Mouse (Mus musculus) embryonic facial prominence, embryonic 10.5 days (tissue): ENCODE data around the gene Psmc6. TPM values are rescaled to one million over a fixed set of nuclear protein-coding genes. Genes with fewer than 3 reads are reported as not detected.
A peak's percentile ranks its signal among the peaks of the same experiment; 100 is the strongest.

Experiments
- DNase-seq: peaks from one replicate; pipeline ENCODE4 v3.0.0-alpha.2; 2017; ENCODE audit warnings: low spot score
- H3K27ac ChIP-seq: fragments of 300-500 bp; sonication (generic); replicated peaks from 2 replicates; pipeline ENCODE4 v1.5.1; 2016; ENCODE audit warnings: mild to moderate bottlenecking
- H3K27me3 ChIP-seq: fragments of 300-500 bp; sonication (generic); replicated peaks from 2 replicates; pipeline ENCODE4 v1.6.1; 2016; ENCODE audit warnings: low read depth, mild to moderate bottlenecking; ENCODE audit not compliant: poor library complexity, severe bottlenecking
- H3K36me3 ChIP-seq: fragments of 300-500 bp; sonication (generic); replicated peaks from 2 replicates; pipeline ENCODE4 v1.6.1; 2016; ENCODE audit warnings: mild to moderate bottlenecking, moderate library complexity
- H3K4me1 ChIP-seq: fragments of 300-500 bp; sonication (generic); 2 replicates; pipeline ENCODE4 v1.6.1; 2016
- H3K4me3 ChIP-seq: fragments of 300-500 bp; sonication (generic); 2 replicates; pipeline ENCODE4 v1.5.1; 2016; ENCODE audit warnings: mild to moderate bottlenecking, moderate library complexity
- H3K9me3 ChIP-seq: fragments of 300-500 bp; sonication (generic); 2 replicates; pipeline ENCODE4 v1.6.1; 2016; ENCODE audit warnings: mild to moderate bottlenecking
- WGBS: fragments of 180-500 bp; shearing (Covaris S2); methylation state at CpG from one replicate; pipeline ENCODE4 v1.1.7; 2016; 5-methylcytosine and 5-hydroxymethylcytosine counted together
- polyA plus RNA-seq: library from polyadenylated mRNA; unstranded; fragments of >200 nt; fragmentation: Nextera tagmentation; extraction: Ambion mirVana; gene quantifications from 2 replicates; pipeline ENCODE4 v1.2.1, GENCODE M21; 2016

Psmc6 gene
- polyA plus RNA-seq, 1 experiment from 2014 or later = 206 TPM

DNA sequence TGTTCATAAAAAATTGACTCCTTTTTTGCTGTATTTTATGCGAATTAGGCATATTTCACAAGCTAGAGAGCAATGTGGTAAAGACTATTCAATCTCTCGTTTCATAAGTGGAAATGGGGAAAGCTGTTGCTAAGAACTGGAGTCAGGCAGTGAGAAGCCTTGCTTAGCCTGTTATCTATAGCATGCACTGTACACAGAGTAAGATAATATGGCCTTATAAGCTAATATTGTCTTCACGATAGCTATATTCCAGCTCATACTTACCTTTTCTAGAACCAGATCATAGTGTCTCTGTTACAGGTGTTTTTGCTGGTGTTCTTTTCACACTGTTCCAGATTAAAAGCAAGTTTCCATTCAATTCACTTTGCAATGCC is 10.4 kb upstream of the Psmc6 start:
- Histone ChIP-seq H3K27me3 (no peaks in the 10 kb centered on the region), H3K4me3 (peak overlapping the region; percentile 86), H3K4me1 (peaks cover 7% of the 10 kb centered on the region), H3K36me3 (no peaks in the 10 kb centered on the region), H3K27ac (peak overlapping the region; percentile 98; the same call in 1 of the 2 replicates), H3K9me3 (no peaks in the 10 kb centered on the region)
- WGBS = 72% methylated on average over 3 of the region's 3 CpGs
- no peak for DNase-seq

DNA sequence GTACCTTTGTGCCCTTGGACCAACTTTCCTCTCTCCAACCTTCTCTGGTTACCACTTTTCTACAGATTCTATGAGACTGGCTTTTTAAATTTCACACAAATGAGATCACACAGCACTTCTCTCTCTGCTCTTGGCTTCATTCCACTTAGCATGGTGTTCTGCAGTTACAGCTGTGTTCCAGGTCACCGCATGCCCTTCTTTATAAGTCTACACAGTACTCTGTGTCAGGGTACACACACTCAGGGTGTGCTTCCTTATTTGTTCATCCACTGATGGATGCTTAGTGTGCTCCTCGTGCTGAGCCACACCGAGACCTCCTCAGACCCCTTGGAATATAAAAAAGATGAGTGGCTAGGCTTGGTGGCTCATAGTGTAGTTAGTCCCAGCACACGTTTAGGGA is 9.5 kb upstream of the Psmc6 start:
- H3K4me1 ChIP-seq = peaks cover 7% of the 10 kb centered on the region
- WGBS = 84% methylated on average over 4 of the region's 4 CpGs

DNA sequence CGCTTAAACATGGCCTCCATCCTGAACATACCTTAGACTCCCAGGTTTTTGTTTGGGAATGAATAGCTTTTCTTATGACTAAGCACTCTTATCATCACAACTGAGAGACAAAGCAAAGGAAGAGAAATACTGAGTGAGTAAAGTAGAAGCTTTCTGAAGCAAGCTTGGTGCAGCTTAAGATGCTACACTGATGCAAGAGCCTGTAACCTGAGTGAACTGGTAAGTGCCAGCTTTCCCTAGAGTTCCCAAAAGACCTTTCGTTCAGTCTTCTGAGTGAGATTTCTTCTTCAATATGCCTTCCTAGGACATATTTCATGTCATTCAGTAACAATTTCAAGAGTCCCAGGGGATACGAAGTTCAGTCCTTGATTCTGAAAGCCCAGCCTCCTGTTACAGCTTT is 8.5 kb upstream of the Psmc6 start:
- Histone ChIP-seq H3K9me3 (no peaks in the 10 kb centered on the region), H3K36me3 (no peaks in the 10 kb centered on the region), H3K27ac (no peak overlapping the region), H3K27me3 (no peaks in the 10 kb centered on the region), H3K4me3 (no peak overlapping the region), H3K4me1 (peaks cover 14% of the 10 kb centered on the region)
- DNase-seq = no peak
- 80% methylated on average over 3 of the region's 3 CpGs for WGBS

More for the DNA sequence above, 9.5 kb upstream of the Psmc6 start:
- Histone ChIP-seq H3K27me3 (no peaks in the 10 kb centered on the region), H3K9me3 (no peaks in the 10 kb centered on the region), H3K4me3 (no peak overlapping the region), H3K36me3 (no peaks in the 10 kb centered on the region), H3K27ac (no peak overlapping the region)
- DNase-seq = no peak

DNA sequence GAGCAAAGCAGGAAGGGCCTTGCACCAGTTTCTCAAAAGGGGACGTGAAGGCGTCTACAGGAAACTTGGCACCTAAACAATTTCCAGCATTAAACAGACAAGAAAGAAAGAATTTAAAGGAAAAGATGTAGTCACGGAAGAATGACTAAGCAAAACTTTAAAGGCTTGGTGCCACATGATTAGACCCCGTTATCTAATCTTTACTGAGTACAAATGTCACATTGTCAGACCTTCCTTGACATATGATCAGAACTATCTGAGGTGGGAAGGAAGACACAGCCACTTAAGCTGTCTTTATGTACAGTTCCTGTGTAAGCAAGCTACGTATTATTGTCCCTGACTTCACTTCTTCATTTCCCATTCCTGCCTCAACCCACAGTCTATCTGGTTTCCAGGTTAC is 8.0 kb upstream of the Psmc6 start:
- Histone ChIP-seq H3K4me1 (peaks cover 14% of the 10 kb centered on the region), H3K27ac (no peak overlapping the region), H3K9me3 (no peaks in the 10 kb centered on the region), H3K36me3 (no peaks in the 10 kb centered on the region), H3K27me3 (no peaks in the 10 kb centered on the region), H3K4me3 (no peak overlapping the region)
- WGBS = 82% methylated on average over 5 of the region's 5 CpGs
- no peak for DNase-seq

DNA sequence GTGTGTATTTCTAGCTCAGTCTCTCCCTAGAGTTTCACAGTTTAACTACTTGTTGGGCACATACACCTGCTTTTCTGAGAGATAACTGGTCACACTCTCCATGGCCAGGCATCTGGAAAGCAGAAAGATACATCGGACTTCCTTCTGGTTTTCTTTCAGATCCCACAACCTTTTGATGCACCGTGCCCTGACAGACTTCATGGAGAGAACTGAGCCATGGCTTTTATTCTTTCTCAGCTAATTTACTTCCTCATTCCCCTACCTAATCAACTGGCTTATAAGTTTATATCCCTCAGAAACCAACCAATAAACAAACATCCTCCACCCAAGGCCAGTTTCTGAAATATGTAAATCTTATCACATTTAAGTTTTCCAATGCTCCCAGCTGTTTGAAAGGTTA is 7.1 kb upstream of the Psmc6 start:
- Histone ChIP-seq H3K27ac (no peak overlapping the region), H3K4me3 (no peak overlapping the region), H3K9me3 (no peaks in the 10 kb centered on the region), H3K4me1 (peaks cover 8% of the 10 kb centered on the region), H3K27me3 (no peaks in the 10 kb centered on the region), H3K36me3 (no peaks in the 10 kb centered on the region)
- DNase-seq = no peak
- 87% methylated on average over 2 of the region's 2 CpGs for WGBS

DNA sequence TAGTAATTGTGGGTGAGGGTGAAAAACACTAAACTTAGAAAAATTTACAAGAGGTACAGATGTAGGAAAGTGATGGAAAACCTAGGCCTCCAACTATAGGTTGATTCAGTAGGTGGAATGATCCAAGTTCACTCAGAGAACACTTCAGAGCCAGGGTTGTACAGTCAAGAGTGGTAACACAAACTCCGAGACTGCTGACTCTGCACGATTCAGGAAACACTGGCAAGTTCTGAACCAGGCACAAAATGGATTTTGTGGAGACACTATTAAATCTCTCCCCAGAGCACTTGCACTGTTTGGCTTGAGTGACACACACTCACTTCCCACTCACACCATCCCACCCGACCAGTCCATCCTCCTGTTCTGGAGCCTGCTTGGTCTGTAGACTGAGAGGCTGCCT is 6.3 kb upstream of the Psmc6 start:
- H3K27me3 ChIP-seq = no peaks in the 10 kb centered on the region
- H3K4me1 ChIP-seq = peaks cover 7% of the 10 kb centered on the region; the same call in 1 of the 2 replicates
- no peak overlapping the region for H3K27ac ChIP-seq
- 85% methylated on average over 3 of the region's 3 CpGs for WGBS
- no peak for DNase-seq
- H3K36me3 ChIP-seq = no peaks in the 10 kb centered on the region
- H3K9me3 ChIP-seq = no peaks in the 10 kb centered on the region
- no peak overlapping the region for H3K4me3 ChIP-seq

DNA sequence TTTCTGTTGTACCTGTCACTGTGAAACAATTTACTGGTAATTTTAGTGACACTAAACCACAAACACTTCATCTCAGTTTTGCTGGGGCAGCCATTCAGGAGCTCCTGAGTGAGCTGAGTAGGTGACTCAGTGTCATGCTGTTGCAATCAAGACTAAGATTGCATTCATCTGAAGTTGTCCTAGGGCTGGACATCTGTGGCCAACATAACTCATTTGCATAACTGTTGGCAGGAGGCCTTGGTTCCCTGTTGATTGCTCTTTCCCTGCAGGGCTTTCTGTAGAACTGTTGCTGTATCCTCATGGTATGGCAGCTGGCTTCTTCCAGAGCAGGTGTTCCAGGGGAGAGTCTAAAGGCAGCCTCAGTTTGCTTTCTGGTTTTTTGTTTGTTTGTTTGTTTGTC is 4.1 kb upstream of the Psmc6 start:
- DNase-seq = no peak
- Histone ChIP-seq H3K27ac (no peak overlapping the region), H3K4me3 (no peak overlapping the region), H3K4me1 (peaks cover 7% of the 10 kb centered on the region; the same call in 1 of the 2 replicates), H3K36me3 (no peaks in the 10 kb centered on the region), H3K9me3 (no peaks in the 10 kb centered on the region), H3K27me3 (no peaks in the 10 kb centered on the region)

DNA sequence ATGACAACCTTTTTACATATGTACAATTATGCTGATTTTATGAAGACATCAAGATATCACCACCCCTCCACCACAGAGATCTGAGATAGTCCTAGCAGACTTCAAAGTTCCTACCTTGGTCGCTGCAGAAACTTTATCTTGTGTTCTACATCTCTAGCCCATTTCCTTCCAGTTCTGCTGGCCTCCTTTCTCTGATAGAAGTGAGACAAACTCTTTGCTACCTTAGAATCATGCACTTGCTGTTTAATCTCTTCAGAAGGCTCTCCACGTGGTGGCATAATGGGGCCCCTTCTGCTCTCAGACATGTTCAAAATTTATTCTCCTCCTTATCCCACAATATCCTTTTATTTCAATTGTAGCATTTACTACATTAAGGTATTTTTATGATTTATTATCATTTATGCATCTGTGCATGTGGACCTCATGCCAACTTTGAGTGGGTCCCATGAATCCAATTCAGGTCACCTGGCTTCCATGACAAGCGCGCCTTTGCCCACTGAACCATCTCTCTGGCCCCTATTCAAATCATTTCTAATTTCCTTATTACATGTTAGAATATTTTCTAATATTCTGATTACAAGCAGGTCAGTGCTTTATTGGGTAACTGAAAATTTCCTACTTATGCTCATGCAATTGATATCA is 1.4 kb upstream of the Psmc6 start:
- WGBS = 88% methylated on average over 4 of the region's 4 CpGs
- Histone ChIP-seq H3K27ac (no peak overlapping the region), H3K4me3 (no peak overlapping the region), H3K36me3 (peaks cover 22% of the 10 kb centered on the region), H3K9me3 (no peaks in the 10 kb centered on the region), H3K4me1 (peaks cover 15% of the 10 kb centered on the region), H3K27me3 (no peaks in the 10 kb centered on the region)
- DNase-seq = no peak

DNA sequence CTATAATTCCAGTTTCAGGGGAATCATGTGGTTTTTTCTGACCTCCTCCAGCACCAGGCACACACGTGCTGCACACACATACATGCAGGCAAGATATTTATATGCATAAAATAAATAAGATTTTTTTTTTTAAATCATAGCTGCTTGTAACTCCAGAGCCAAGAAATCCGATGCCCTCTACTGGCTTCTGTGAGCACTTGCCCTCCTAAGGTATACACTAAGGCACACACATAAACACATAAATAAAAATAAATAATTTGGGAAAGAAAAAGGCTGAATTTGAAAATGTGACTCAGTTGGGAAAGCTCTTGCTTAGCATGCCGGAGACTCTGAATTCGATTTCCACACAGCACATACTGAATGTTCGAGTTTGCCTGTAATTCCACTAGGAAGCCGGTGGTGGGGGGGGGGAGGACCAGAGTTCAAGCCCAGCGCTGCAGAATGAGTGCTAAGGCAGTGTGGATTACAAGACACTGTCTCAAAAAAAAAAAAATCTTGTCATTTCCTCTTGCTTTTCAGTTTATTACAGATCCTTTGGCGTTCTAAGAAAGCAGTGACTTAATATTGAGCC is 485 bp upstream of the Psmc6 start:
- WGBS = 13% methylated on average over 8 of the region's 8 CpGs
- H3K4me3 ChIP-seq = peak overlapping the region; percentile 93
- no peak for DNase-seq
- peaks cover 31% of the 10 kb centered on the region for H3K36me3 ChIP-seq
- H3K27ac ChIP-seq = peak overlapping the region; percentile 97
- H3K9me3 ChIP-seq = no peaks in the 10 kb centered on the region
- H3K4me1 ChIP-seq = peaks cover 15% of the 10 kb centered on the region
- no peaks in the 10 kb centered on the region for H3K27me3 ChIP-seq

DNA sequence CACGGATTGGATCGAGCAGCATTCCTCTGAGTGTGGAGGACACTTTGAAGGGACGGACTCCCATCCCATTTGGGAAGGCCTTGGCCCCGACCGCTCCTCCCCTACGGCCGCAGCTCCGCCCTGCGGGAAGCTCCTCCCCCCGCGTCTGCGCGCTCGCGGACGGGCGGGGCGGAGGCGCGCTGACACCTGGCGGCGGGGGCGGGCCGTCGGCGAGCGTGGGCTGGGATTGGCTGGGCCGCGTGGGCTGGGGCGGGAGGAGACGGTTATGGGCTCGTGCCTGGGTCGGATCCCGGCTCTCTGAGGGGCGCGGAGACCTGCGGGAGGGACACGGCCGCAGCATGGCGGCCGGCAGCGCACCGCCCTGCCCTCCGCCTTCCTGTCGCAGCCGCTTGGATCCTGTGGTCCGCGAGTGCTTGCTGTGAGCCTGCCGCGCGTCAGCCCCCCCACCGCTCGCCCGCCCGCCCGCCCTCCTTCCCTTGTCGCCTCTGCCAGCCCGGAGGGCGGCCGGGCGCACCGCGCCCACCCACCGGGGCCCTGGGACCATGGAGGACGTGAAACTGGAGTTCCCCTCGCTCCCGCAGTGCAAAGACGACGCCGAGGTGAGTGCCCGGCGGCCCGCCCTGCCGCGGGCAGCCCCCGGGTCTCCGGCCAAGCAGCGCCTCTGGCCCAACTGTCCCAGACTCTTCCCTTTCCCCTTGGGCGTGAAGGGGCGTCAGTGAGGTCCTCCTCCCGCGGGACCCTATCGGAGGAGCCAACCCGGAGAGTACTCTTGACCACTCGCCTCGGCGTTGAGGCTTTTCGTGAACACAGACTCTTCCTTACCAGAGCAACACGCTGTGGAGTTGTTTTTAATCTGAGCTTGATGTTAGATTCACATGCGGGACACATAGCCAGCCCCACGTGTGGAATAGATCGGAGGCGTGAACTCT is 21.6 kb downstream of the Psmc6 start, which contains the start of gene Styx:
Styx (plus strand) TSS at position 163 of the 929 bp plus-strand sequence.
- no peaks in the 10 kb centered on the region for H3K27me3 ChIP-seq
- no peaks in the 10 kb centered on the region for H3K9me3 ChIP-seq
- peak within 1 kb of the TSS; percentile 63 for H3K4me3 ChIP-seq
- H3K36me3 ChIP-seq = peaks cover 47% of the 10 kb centered on the region
- peak within 1 kb of the TSS; percentile 90 for H3K27ac ChIP-seq
- peaks cover 21% of the 10 kb centered on the region for H3K4me1 ChIP-seq
- under 1% methylated on average over 93 of the region's 93 CpGs for WGBS
- peak; percentile 98 for DNase-seq

DNA sequence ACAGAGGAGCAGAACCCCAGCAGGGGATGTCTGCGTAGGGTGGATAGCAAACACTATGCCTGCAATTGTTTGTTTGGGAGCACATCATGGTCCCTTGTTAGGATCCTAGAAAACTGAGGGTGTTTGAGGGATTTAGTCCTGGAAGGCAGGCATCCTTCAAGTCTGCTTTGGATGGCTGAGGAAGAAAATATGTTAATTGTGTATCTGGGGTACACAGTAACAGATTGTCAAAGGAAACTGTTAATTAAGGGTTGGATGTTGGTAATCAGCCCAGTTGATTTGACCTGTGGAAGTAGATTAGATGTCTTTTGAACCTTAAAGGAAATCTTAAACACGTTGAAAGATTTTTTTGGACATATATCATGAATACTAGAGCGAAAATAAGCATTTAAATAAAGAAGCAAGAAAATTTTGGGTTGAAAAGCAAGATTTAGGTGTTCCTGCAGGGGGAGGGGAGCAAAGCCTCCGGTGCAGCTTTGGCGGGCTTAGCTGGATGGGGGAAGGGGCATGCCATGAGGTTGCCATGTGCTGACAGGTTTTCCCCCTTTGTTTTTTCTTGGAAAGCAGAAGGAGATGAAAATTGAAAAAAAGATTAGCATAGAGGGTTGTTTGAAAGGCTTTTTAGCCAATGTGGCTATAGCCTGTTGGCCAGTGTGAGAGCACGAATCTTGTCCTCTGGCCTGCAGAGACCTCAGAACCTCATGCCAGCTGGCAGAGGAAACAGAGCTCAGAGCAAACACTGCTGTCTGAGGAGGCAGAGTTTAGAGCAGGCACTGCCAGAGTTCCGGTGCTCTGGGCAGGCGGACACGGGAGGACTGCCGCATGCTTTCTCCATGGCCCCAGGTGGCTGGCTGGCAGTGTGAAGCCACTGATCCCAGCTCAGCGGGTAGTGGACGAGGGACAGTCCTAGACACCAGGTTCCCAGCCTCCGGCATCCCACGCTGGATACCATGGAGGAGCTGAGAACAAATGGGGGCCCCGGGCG is 34.9 kb downstream of the Psmc6 start:
- Histone ChIP-seq H3K4me3 (no peak overlapping the region), H3K36me3 (peaks cover 45% of the 10 kb centered on the region), H3K27ac (peak overlapping the region; percentile 63), H3K27me3 (no peaks in the 10 kb centered on the region), H3K9me3 (peaks cover 3% of the 10 kb centered on the region; the same call in 1 of the 2 replicates), H3K4me1 (peaks cover 15% of the 10 kb centered on the region; the same call in 1 of the 2 replicates)
- WGBS = 77% methylated on average over 16 of the region's 16 CpGs
- DNase-seq = no peak

DNA sequence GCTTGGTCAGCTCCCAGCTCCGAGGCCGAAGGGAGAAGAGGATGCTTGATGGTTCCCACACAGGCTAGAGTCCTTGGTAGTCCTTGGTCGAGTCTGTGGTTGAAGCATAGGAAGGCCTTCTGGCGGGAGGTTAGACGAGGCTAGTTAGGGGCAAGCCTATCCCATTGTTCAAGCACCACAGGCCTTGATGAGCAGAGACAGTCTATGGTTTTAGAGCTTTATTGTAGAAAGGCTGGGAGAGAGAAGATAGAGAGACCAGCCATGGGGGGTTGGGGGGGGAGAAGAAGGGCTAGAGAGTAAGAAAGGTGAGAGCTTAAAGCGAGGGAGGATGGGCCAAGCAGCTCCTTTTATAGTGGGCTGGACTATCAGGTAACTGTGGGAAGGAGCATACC is 35.6 kb downstream of the Psmc6 start:
- Histone ChIP-seq H3K36me3 (peaks cover 47% of the 10 kb centered on the region), H3K27ac (peak overlapping the region; percentile 63; the same call in 1 of the 2 replicates)
- 84% methylated on average over 6 of the region's 6 CpGs for WGBS

More for the DNA sequence above, 35.6 kb downstream of the Psmc6 start:
- Histone ChIP-seq H3K27me3 (no peaks in the 10 kb centered on the region), H3K4me3 (no peak overlapping the region), H3K9me3 (peaks cover 5% of the 10 kb centered on the region; the same call in 1 of the 2 replicates), H3K4me1 (peaks cover 15% of the 10 kb centered on the region; the same call in 1 of the 2 replicates)
- no peak for DNase-seq
